Mouse (Mus musculus) heart, adult 2 months (tissue): Measurements from ENCODE around the gene Spns1.

Source experiments
- CTCF ChIP-seq: fragments of 200-600 bp; IDR thresholded peaks from 2 replicates; pipeline ENCODE4 v1.8.1; 2022; ENCODE audit warnings: antibody characterized with exemption, mild to moderate bottlenecking, moderate library complexity
- EP300 ChIP-seq: fragments of 200-500 bp; IDR thresholded peaks from 2 replicates; pipeline ENCODE4 v1.6.1; 2011; ENCODE audit warnings: low read depth, low read length, control low read depth; ENCODE audit not compliant: insufficient read depth
- POLR2A ChIP-seq: fragments of 200-500 bp; IDR thresholded peaks from 2 replicates; pipeline ENCODE4 v1.6.1; 2011; ENCODE audit warnings: mild to moderate bottlenecking, low read depth, low read length, control low read depth; ENCODE audit not compliant: insufficient read depth

DNA sequence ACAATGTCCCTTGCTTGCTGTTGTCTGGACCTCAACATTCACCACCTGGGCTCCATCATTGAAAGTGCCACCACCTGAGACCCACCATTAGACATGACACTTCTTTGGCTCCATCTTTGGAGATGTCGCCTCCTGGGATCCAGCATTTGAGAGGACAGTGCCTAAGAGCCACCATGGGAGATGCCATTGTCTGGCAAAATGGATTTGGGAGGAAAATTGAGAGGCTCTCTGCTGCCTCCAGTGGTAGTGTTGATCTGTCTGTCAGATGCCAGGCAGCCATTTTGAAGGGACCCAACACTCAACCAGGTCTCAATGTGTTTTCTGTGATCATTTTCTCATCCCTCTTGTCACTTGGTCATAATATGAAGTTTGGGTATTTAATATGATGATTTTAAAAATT lies 41.7 kb downstream of the Spns1 start:
- TF ChIP-seq POLR2A (no peak), EP300 (no peak), CTCF (peak; percentile 40)
